Mouse (Mus musculus) brain, adult 2 months (tissue): ENCODE data around the gene Olfr508.
"Not testable (repeated sequence)": the region's sequence is repeated elsewhere in the genome, so short reads cannot be mapped to it uniquely, and the experiment has no call there.

Source experiments
- DNase-seq: peaks from one replicate; pipeline ENCODE4 v3.0.0; 2011; ENCODE audit warnings: low read depth, low spot score

Olfr508 gene

GRCm38 (mm10) chr7:108629694-108630093 is at the start of gene Olfr508:
Gene Olfr508 (plus strand): TSS chr7:108629994.
- DNase-seq = no peak

DNA sequence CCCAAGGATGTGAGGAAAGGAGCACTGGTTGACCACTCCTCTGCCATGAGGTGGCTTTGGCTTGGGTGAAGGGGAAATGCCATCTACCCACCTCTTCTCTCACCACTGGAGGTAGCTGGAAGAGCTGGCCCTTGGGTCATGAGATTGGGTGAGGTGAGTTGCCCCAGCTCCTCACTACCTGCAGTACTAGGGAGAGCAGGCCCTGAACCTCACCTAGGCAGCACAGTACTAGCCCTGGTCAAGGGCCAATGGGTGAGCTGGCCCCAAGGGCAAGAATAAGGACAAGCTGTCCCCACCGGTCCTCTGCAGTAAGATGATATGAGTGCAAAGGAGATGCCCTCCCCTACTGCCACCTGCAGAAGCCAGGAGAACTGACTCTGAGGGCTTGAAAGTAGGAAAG is 40.0 kb upstream of the Olfr508 start:
- DNase-seq = no peak

DNA sequence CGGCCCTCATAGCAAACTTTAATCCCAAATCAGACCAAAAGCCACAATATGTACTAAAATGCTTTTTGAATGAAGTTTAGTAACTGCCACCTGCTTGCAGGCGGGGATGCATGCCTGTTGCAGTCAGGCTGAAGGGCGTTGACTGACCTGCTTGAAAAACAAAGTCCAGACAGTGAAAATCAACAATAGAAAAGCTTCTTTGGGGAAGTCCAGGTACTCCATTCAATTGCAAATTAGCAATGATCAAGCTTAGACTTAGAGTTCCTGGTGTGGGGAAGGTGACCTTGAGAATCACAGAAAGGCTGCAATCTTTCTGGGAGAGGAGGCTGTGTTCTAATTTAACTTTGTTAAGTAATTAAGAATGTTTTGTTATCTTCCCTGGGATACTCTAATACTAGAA is 27.9 kb upstream of the Olfr508 start:
- not testable (repeated sequence) for DNase-seq

- no peak for DNase-seq
These were observed 19.3 kb upstream of the Olfr508 start, which contains the start of gene Olfr506 for GRCm38 (mm10) chr7:108610487-108610886. Gene Olfr506 (plus strand): TSS chr7:108610787.

DNA sequence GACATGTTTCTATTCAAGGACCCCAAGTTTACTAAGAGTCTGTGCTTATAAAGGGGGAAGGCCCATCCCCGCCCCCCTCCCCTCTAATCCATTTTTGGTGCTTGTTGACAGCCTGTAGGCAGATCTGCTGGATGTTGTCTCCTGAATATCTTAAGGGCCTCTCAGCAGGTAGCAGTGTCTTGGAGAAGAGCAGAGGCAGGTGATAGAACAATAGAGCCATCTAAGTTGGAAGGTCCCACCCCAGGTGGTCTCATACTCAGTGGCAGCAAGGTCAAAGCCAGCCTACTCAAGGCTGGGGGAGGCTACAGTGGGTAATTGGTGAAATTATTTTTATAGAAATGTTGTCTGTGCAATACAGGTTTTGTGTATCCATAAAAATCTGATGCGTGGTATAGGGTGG is 15.7 kb upstream of the Olfr508 start:
- DNase-seq = no peak

GRCm38 (mm10) chr7:108616781-108617180 is 13.0 kb upstream of the Olfr508 start:
- DNase-seq = not testable (repeated sequence)

GRCm38 (mm10) chr7:108621514-108621913 is 8.3 kb upstream of the Olfr508 start, which contains the start of gene Olfr507:
Gene Olfr507 (plus strand): TSS chr7:108621814.
- DNase-seq = no peak

DNA sequence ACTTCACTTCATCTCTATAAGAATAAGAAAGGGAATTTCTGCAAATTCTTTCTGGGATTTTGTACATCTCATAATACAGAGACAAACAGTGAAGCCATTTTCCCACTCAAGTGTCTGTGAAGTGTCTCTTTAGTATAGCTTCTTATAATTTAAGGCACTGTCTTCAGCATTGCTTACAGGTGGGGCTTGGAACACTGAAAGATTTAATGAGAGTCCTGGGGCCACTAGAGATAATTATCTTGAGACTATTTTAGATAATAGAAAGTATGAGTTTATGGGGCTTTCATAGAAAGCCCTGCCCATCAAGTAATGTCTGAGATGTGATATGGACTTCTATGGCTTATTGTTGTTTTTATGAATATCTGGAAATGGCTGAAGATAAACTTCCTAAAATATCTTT is 22.0 kb downstream of the Olfr508 start, which contains the start of gene Olfr509:
Gene Olfr509, minus strand, starts transcription at position 101 of the 400 bp plus-strand sequence.
- DNase-seq = no peak

GRCm38 (mm10) chr7:108662419-108662818 is 32.6 kb downstream of the Olfr508 start:
- no peak for DNase-seq

DNA sequence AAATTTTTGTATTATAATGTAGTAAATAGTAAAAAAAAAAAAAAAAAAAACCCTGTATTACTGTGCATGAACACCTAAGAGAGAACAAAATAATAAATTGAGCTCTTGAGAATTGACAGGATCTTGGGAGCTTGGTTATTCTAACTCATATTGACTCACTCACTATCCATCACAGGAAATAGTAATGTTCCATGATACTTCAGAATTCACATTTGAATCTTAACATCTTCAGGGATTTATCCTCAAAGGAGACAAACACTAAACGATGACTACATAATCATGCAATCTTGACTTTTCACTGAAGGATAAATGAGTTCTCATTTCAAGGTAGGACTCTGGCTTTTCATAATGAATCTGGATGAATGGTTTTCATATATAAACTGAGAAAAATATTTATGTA is 36.3 kb downstream of the Olfr508 start, which contains the start of gene Olfr510:
Gene Olfr510, plus strand, starts transcription at position 301 of the 400 bp plus-strand sequence.
- DNase-seq = no peak

DNA sequence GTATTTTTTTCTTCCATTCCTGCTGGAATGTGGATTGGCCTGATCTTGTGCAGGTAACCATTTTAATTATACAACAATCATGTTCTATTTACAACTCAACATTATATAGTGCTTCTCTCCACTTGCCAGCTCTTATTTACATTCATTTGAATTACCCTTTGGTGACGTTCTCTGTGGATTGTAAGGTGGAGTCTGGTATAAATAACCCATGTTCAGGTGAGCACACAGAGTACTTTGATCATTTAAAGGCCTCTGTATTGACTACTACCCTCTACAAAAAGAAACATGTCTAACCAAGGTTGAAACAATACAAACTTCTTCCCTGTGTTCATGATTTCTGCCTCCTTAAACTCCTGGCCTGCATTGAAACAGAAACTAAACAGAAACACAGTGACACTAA is 41.3 kb downstream of the Olfr508 start:
- no peak for DNase-seq

DNA sequence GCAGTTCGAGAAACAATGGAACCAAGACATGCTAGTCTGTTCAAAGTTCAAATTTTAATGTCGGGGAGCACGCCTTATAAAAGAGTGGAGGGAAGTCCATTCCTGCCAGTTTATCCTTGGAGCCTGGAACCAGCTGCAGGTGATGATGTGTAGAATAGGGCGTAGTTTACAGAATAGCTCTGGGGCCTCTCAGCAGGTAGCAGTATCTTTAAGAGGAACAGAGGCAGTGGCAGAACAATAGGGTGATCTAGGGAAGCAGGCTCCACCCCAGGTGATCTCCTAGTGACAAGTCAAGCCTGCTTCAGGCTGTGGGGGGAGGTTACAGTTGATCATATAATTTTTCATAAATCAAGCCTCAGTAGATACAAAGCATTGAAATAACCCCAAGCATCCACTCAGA is 49.1 kb downstream of the Olfr508 start:
- DNase-seq = no peak
